Mouse (Mus musculus) left cerebral cortex, postnatal 25 days (tissue): ENCODE measurements around the gene Ghrhr. TPM values are rescaled to one million over a fixed set of nuclear protein-coding genes. Genes with fewer than 3 reads are reported as not detected.
A peak's percentile ranks its signal among the peaks of the same experiment; 100 is the strongest.

Experiments
- DNase-seq, 2 experiments: peaks; one replicate each; pipeline ENCODE4 v3.0.0; 2022; ENCODE audit warnings: low spot score in 2 of 2, mixed read lengths in 1 of 2
- intact Hi-C: fragments of 180-260 bp; cut with DNase I; formaldehyde crosslinking; loops from one replicate; pipeline ENCODE4 v1.15.1; 2025
- total RNA-seq, 2 experiments: library from RNA; stranded (reverse); gene quantifications; 2 replicates each; pipeline ENCODE4 v1.2.3; 2021

Gene Ghrhr
- total RNA-seq, 2 experiments from 2014 or later: not detected

DNA sequence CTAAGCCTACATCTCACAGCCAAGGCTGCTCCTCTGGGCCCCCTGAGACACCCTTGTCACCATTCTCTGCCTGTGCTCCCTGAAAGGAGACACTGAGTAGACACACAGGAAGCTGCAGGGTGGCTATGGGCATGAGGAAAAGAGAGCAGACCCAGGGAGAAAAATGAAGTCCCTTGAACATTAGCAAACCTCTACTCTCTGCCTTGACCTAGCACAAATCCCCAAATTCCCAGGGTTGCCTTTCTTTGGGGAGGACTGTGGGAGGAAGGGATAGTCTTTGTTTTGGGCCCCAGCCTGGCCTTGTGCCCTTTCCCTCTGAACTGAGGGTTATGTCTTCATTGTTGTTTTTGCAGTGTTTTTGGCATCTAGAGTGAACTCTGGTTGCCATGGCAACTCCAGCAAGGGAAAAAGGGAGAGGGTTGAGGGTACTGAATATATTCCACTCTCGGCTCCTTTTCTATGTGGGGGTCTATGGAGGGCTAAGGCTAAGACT, 44.8 kb downstream of the Ghrhr start:
- peak in 1 of 2 experiments; percentile 29 for DNase-seq
- intact Hi-C loops: no loop called here

DNA sequence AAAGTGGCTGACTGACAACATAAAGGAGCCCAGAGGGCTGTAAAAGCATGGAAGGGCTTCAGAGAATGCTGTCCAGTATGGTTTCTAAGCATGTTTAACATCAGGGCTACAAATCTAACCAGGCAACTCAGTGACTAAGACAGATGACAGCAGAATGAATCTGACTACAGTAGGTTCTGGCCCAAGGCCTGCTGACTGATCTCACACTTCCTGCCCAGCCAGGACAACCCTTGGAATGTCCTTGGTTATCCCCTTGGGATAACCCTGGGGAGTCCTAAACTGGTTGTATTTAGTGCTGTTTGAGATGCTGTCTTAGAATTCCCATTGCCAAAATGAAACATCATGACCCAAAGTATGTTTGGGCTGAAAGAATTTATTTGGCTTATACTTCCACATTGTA, 56.0 kb downstream of the Ghrhr start:
- DNase-seq: no peak
- intact Hi-C loops: no loop called here

- peak; percentile 40 to 69 for DNase-seq
- intact Hi-C loops: no loop called here
Observed at GRCm38 (mm10) chr6:55434360-55434759, 58.3 kb downstream of the Ghrhr start.

GRCm38 (mm10) chr6:55435266-55436159, 59.4 kb downstream of the Ghrhr start:
- intact Hi-C loops: no loop called here
- peak in 1 of 2 experiments; percentile 45 for DNase-seq

- no peak for DNase-seq
Observed at GRCm38 (mm10) chr6:55437919-55438318, 61.8 kb downstream of the Ghrhr start.

More at GRCm38 (mm10) chr6:55437919-55438318, 61.8 kb downstream of the Ghrhr start:
- intact Hi-C loops: no loop called here

Other genes with a start within 250 kb of the Ghrhr start
- gene Crhr2, start 243.3 kb upstream of the Ghrhr start, total RNA-seq: 1 to 10 TPM; 2.6 to 3.1 TPM
- 1 to 10 TPM; 1.0 to 1.6 TPM for gene Inmt, start 201.3 kb upstream of the Ghrhr start, total RNA-seq
- 10 to 100 TPM; 12.6 to 13.0 TPM for gene Mindy4, start 172.9 kb upstream of the Ghrhr start, total RNA-seq
- 1 to 10 TPM; 1.3 to 2.5 TPM for gene Aqp1, start 39.9 kb upstream of the Ghrhr start, total RNA-seq
- 100 to 1,000 TPM; 108 to 116 TPM for gene Adcyap1r1, start 75.7 kb downstream of the Ghrhr start, total RNA-seq